Mouse (Mus musculus): ENCODE results near the gene 4933416C03Rik.

DNA sequence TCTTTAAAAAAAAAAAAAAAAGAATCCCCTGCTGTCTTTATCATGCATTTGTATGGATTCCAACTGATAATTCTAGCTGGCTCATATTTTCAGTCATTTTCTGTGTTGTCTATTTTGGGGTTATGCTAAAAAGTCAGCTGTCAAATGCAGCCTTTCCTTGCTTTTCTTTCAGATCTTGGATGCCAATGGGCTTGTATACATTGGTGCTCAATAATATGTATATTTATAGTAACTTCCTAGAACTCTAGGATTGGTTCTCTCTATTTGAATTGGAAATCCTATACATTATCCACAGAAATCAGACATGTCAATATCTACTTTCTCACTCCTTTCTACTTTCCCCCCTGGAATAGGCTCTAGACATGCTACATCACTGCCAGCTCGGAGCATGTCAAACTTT, 5.0 kb downstream of the 4933416C03Rik start:
- TF ChIP-seq CTCF (IDR thresholded peaks at IDR 0.05; ENCODE audit: low read depth, low read length): no peak
- no peak for TF ChIP-seq POLR2A (IDR thresholded peaks at IDR 0.05; ENCODE audit: borderline replicate concordance, low read depth, low read length)
